Mouse (Mus musculus) thymus, adult 18-20 months (tissue): ENCODE data around the gene Gm1043.

Experiments
- DNase-seq, 2 experiments: peaks; one replicate each; pipeline ENCODE4 v3.0.0; 2022; ENCODE audit warnings: mixed read lengths in 2 of 2

Gm1043 gene

DNA sequence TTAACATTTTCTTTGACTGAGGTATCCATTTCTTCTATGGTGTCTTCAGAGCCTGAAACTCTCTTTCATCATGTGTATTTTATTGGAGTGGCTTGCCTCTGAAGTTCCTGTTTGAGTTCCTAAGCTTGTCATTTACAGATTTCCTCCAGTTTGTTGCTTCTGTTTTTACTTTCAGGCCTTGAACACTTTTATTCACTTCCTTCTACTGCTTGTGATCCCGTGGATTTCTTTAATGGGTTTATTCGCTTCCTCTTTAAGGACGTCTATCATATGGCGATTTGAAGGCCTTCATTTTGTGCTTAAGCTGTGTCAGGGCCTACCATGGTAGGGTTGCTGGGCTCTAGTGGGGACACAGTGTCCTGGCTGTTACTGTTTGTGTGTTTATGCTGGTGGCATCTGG is 11.5 kb upstream of the Gm1043 start:
- DNase-seq, result no peak

GRCm38 (mm10) chr5:37076692-37077329 is 8.4 kb upstream of the Gm1043 start:
- no peak for DNase-seq

- no peak for DNase-seq
Measured at GRCm38 (mm10) chr5:37077330-37077698, 7.9 kb upstream of the Gm1043 start.

DNA sequence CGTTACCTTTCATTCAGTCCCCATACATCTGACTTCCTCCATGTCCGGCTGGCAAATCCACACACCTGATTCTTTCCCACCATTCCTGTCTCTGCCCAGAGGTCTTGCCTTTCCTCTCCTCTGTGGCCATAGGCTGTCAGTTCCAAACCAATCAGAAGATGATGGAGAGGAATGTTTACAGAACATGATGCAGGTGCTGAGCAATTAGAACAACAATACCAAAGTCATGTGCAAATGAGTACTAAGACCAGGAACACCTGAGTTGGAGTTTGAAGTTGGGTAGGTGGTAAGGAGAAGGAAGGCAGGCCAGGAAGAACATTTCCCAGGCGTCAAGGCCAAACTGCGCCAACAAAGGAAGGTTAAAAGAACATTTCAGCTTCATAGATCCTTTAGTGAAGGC is 5.7 kb upstream of the Gm1043 start:
- no peak for DNase-seq

- no peak for DNase-seq
Measured at GRCm38 (mm10) chr5:37080601-37081000, 4.6 kb upstream of the Gm1043 start.

DNA sequence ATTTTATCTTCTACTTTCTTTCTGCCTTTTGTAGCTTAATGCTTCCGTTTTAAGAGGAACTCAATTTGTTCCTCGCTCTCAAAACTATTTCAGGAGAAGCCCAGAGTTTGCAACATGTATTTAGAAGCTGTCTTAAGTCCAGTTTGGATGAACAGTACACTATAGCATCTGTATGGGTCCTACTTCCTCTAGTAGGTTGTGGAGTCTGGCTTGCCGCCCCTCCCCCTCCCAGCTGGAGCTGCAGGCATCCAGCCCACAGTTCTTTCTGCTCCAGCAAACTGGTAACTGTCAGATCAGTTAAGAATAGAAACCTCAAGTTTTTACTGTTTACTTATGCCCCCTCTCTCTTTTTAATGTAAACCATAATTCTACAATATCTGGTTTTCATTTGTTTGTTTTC is 2.8 kb upstream of the Gm1043 start:
- DNase-seq, result peak; percentile 75 to 81

- peak in 1 of 2 experiments; percentile 68 for DNase-seq
Measured at GRCm38 (mm10) chr5:37083209-37083770, 1.9 kb upstream of the Gm1043 start.

DNA sequence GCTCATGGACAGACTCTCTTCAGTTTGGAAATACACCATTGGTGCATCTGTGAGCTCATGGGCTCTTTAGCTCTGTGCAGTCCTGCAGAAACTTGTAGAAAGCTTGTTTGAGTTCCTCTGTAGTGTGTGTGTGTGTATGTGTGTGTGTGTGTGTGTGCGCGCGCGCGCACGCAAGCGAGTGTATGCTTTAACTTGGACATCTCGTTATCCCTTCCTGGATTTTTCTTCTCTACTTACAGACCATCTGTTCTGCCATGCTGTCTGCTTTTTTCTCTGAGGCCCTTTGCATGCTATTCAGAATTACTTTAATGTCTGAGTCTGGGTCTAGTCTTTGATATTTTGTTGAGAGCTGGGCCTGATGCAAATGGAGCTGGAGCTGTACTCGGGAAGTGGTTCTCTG is 1.3 kb upstream of the Gm1043 start:
- no peak for DNase-seq

- DNase-seq, result no peak
Measured at GRCm38 (mm10) chr5:37085918-37086317, 748 bp downstream of the Gm1043 start.

GRCm38 (mm10) chr5:37087786-37088185 is 2.6 kb downstream of the Gm1043 start:
- no peak for DNase-seq

GRCm38 (mm10) chr5:37088342-37089108 is 3.4 kb downstream of the Gm1043 start:
- no peak for DNase-seq

DNA sequence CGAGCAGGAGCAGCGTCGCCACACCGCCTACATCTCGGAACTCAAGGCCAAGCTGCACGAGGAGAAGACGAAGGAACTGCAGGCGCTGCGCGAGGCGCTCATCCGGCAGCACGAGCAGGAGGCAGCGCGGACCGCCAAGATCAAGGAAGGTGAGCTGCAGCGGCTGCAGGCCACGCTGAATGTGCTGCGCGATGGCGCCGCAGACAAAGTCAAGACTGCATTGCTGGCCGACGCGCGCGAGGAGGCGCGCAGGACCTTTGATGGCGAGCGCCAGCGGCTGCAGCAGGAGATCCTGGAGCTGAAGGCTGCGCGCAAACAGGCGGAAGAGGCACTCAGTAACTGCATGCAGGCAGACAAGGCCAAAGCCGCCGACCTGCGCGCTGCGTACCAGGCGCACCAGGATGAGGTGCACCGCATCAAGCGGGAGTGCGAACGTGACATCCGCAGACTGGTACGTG is 6.0 kb downstream of the Gm1043 start:
- no peak for DNase-seq

DNA sequence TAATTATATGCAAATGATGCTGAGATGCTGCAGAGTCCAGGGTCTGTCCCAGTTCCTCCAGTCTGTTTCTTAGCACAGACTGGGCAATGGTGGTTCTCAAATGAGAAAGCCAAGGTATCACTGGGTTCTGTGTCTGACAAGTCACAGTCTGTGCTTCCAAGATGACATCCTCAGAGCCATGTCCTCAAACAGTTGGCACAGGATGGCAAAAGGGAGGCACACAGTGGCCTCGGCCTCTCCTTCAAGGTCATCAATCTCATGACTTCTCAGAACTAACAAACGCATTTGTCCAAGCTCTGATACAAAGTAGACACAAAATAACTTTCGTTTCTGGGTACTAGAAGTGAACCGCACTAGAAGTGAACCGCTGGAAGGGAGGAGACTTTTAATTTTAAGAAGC is 9.8 kb downstream of the Gm1043 start:
- DNase-seq, result no peak

DNA sequence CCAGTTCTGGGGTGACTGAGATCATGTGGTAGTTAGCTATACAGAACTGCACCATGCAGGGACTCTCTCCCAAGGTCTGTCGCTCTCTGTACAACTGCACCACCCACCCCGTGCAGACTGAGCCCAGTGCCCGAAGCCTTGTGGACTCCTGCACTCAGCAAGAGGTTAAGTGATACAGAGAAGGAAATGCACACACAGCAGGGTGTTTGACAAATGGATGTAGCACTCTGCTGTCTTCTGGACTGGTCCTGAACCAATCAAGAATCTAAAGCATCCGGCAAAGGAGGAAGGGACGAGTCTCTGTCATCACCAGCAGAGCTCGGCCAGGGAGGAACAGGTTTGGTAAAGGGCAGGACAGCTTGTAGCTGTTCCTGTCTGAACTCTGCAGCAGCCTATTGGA is 12.4 kb downstream of the Gm1043 start:
- DNase-seq, result no peak

DNA sequence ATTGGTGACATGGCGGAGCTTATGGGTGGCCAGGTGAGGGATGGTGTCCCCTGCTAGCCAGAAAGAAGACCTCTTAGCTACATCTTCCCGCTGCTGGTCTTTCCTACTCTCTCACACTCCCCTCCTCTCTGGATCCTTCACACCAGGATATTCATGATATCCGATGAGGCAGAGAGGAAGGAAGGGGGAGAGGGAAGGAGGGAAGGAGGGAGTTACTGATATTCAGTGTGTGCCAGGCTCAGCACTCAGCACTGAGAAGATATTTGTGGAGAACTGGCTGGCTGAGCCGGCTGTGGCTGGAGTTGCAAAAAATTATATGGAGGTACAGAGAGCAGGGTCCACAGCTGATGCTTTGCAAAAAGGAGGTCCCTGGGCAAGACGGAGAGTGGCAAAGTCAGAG is 15.6 kb downstream of the Gm1043 start:
- DNase-seq, result no peak

DNA sequence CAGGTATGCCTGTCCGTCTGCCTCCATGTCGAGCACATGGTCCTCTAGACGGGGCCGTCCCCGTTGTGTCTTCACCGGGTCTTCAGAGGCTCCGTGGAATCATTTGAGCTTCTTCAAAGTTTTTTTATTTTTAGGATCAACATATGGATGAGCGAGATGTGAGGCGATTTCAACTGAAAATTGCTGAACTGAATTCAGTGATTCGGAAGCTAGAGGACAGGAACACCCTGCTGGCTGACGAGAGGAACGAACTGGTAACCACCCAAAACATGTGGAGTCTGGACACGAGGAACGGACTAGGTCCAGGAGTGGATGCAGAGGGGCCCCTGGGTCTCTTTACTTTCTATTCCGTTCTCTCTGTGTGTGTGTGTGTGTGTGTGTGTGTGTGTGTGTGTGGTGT is 16.5 kb downstream of the Gm1043 start:
- DNase-seq, result no peak

GRCm38 (mm10) chr5:37102056-37102455 is 16.9 kb downstream of the Gm1043 start:
- DNase-seq, result no peak

DNA sequence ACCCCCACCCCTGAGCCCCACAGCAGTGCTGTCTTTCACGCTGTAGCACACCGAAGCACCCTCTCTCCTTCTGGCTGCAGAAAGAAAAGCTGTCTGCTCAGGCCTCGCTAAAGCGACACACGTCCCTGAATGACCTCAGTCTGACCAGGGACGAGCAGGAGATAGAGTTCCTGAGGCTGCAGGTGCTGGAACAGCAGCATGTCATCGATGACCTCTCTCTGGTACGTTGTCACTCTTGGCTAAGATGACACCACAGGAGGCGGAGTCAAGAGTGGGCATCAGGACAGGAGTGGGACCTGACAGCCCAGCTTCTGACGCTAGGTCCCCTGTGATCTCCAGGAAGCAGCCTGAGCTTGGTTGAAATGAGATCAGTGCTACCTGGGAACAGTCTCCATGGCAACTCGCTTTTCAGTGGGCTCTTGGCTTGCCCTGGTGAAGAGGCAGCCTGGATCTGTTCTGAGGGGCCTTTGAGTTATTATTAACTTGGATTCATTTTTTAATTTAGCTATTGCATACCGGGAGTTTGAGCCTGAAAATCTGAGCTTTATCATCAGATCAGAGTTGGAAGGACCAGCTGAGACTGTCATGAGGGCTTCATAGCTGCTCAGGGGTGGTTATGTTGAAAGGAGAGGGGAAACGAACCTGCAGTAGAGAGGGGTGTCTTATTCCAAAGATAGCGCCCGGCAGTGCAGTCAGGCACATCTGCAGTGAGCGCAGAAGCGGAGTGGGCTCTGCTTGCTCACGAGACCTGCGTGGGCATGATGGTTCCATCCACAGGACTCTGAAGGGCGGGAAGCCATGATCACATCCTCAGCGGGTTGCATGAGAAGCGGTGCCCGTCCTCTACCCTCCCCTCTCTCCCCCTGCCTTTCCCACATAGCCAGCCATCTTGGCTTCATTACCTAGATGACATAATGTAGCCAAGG is 20.6 kb downstream of the Gm1043 start:
- DNase-seq, result no peak

- DNase-seq, result no peak
Measured at GRCm38 (mm10) chr5:37107111-37107510, 21.9 kb downstream of the Gm1043 start.

DNA sequence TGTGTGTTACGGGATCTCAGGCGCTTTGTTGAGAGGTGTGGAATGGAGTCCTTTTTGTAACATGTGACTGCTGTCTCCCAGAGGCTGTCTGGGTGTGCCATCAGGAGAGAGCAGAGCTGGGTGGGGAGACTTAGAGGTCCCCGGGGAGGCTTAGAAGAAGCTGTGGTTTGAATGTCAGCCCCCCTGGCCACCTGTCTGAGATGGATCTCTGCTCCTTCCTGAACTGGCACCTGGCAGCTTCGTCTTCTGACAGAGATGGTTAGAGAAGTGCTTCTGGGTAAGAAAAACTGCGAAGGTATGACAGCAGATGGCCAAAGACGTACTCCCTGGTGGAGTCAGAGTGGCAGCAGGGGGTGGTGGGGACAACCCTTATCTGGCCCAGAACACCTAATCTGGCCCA is 22.4 kb downstream of the Gm1043 start:
- DNase-seq, result peak; percentile 25 to 57

DNA sequence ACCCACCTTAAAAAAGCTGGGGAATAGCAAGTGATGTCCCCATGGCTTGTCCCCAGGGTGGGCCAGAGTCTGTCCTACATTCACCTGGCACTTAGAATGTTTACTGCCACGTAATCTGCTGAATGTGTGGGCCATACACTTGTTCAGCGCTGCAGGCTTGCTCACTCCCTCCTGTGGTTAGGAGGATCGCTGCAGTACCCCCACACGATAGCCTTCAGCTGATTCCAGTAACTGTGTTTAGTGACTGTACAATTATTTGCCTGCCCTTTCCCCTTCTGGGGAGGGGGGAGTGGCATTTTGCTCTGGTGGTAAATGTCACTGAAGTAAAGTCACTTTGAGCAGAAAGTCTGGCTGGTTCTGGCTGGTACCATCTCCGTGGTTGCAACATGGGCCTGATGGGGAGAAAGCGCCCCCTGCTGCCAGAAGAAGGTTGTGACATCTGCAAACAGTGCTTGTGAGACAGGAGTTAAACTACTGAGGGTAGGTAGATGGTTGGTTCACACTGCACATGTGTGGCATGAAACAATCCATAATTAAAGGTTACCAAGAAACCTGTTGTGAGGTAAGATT is 24.2 kb downstream of the Gm1043 start:
- peak; percentile 61 to 71 for DNase-seq

DNA sequence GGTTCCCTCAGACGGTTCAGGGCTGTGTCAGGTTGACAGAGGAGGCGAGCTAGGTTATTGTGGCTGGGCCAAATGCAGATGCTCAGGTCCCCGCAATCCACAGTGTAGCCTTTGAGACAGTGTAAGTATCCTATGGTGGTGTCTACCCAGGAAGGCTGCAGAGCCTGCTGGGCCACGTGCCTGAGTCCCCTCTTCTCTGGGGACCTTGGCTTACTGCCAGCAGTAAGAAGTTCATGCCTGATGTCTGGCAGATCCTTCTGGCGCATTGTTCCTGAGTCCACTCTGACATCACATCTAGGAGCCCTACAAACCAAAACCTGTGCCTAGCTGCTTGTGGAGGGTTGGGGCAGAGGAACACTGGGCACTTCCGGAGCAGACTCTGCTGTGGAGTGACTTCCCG is 27.2 kb downstream of the Gm1043 start:
- no peak for DNase-seq

GRCm38 (mm10) chr5:37117126-37117525 is 32.0 kb downstream of the Gm1043 start:
- no peak for DNase-seq
